Mouse (Mus musculus): ENCODE data around the gene Gm45140.
A peak's percentile ranks its signal among the peaks of the same experiment; 100 is the strongest.

Gm45140 gene

DNA sequence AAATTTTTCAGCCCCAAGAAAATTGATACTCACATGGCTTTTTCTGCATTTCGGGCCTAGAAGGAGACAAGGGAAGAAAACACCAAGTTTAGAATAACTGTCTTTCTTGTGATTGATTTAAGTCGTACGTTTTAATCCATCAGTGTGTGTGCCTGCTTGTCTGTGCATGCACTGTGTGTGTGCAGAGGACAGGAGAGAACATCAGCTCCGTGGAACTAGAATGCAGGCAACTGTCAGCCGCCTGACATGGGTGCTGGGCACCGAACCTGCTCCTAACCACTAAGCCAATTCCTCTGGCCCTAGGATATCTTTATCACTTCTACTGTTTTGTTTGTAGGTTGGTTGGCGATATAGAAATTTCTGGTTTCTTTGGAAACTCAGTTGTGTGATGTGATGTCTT, at the start of gene Gm45140:
Gene Gm45140, minus strand, starts transcription at position 101 of the 400 bp plus-strand sequence.
- DNase-seq (ENCODE audit: low spot score) = no peak

DNA sequence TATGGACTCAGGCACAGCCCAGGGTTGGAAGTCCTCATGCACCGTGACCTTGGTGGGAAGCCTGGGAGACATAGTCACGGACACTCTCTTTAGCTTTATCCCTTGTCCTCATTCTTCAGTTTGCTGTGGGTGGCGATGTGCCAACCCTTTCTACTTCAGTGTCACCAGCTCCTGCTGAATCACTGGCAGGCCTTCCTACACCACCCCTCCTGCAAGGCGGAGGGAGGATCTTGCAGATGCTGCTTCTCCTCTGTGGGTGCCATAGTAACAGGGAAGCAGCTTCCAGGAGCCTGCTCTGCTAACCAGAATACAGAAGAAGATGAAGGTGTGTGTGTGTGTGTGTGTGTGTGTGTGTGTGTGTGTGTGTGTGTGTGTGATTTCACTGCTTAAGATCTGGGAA, 47.2 kb upstream of the Gm45140 start:
- DNase-seq (ENCODE audit: low spot score) = no peak

DNA sequence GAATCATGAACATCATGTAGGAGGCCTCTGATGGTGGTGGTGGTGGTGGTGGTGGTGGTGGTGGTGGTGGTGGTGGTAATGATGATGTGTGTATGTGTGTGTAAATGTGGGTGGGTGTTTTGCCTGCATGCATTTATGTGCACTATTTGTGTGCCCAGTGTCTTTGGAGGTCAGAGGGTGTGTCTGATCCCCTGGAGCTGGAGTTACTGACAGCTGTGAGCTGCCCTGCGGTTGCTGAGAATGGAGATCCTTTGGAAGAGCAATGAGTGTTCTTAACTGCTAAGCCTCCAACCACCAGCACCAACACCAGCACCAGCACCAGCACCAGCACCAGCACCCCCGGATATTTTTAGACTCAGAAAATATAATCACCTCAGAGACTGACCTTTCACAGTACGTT, 46.6 kb upstream of the Gm45140 start:
- DNase-seq (ENCODE audit: low spot score) = no peak

DNA sequence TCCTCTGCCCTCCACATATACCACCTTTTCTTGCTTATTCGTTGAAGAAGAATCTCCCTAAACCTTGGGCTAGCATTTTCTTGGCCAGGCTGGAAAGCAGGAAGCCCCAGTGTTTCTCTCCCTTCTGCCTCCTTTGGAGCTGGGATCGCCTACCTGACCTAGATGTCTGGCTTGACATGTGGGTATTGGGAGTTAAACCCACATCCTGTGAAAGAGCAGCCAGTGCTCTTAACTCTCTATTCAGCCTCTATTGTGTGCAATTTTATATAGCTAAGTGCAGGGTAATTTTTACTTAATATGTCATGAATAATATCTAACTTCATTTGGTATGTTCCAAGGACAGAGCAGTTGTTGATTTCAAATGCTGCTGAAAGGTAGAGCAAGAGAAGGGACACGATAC, 44.0 kb upstream of the Gm45140 start:
- no peak for DNase-seq (ENCODE audit: low spot score)

DNA sequence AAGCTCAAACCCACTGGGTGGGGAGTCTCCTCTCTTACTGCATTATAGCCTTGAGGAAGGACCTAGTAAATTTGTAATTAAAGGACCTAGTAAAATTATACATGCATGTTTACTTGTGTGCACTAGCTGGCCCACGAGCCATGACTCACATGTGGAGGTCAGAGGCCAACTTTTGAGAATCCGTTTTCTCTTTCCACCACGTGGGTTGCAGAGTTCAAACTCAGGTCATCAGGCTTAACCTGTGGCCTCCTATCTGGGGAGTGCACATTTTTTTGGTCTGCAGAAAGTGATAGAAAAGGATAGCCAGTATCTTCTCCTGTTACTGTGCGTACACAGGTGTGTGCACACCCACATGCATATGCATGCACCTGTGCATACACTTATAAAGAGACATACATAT, 43.4 kb upstream of the Gm45140 start:
- DNase-seq (ENCODE audit: low spot score) = no peak

DNA sequence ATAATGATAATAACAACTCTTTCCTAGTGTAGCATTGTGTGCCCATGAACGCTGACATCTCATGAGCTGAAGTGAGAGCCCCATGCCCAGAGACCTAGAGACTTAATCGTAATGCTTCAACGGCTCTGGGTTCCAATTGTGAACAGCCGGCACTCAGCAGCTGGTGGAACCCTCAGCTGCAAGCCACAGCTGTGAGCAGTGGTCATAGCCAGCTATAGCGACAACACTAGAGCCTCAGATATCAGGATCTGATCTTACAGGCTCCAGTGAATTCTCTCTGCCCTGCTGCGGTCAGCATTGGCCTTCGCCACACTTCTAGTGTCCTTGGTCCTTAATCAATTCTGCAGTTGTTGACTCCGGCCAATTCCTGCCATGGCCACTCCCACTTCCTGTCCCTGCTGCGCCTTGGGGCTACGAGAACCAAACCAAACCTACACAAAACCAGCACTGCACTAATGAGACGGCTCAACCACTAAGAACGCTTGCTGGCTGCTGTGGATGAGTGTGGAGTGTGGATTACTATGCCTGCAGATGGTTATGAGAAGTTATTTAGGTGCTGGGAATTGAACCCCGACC, 40.6 kb upstream of the Gm45140 start:
- DNase-seq (ENCODE audit: low spot score) = no peak

DNA sequence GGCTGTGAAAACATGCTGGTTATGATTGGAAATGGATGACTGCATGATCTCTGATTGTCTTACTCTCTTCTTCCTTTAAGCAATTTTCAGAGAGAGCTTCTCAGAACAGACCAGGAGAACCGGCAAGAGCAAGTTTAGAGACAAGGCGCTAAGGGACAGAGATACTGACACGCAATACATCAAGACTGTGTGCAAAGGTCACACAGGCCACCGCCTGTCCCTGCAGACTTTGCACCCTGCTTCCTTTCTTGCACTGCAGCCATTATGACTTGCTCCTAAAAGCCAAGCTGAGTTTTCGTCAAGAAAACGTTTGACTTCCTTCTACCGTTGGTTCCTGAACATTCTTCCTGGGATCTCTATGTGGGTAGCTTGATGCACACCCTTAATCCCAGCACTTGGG, 40.0 kb upstream of the Gm45140 start:
- no peak for DNase-seq (ENCODE audit: low spot score)

DNA sequence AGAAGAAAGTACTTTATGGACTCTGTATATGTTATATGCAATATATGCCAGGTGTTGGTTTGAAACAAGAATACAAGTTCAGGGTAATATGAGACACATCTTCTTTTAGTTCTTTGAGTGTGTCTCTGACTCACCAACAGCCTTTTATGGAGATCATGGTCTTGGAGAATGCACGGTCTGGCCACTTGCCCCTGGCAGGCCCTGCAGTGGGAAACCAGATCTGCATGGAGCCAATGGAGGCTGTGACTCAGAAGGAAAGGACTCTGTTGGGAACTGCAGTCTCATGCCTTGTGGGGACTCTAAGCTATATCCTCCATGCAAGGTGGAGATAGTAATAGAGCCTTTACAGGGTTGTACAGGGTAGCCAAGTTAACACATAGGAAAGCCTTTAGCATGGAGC, 39.5 kb upstream of the Gm45140 start:
- DNase-seq (ENCODE audit: low spot score) = peak; percentile 62

DNA sequence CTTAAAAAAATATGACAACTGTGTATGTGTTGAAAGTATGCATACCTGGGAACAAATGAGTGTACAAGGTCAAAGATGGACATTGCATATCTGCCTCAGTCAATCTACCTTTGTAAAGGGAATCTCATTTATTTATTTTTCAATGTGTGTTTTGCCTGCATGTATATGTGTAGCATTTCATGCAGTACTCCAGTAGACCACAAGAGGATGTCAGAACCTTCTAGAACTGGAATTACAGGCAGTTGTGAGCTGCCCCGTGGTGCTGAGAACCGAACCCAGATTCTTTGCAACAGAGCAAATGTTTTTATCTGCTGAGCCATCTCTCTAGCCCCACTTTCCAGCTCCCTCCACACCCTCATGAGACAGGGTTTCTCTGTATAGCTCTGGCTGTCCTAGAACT, 38.4 kb upstream of the Gm45140 start:
- DNase-seq (ENCODE audit: low spot score) = no peak

DNA sequence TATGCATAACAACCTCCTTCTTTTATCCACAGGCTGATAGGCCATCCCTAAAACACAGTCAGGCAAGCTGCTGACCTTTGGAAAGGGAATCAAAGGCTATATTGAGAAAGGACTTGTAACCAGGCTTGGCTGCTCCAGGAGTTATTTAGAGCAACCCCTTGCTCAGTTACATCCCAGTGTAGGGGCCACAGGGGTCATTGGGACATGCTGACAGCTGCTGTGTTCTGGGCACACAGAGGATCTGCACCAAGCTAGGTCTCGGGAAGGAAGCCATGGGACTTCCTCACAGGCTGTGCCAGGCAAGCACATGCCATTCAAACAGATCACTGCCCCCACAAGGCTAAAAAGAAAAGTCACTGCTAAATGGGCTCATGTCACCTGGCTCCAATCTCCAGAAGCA, 37.5 kb upstream of the Gm45140 start:
- no peak for DNase-seq (ENCODE audit: low spot score)

DNA sequence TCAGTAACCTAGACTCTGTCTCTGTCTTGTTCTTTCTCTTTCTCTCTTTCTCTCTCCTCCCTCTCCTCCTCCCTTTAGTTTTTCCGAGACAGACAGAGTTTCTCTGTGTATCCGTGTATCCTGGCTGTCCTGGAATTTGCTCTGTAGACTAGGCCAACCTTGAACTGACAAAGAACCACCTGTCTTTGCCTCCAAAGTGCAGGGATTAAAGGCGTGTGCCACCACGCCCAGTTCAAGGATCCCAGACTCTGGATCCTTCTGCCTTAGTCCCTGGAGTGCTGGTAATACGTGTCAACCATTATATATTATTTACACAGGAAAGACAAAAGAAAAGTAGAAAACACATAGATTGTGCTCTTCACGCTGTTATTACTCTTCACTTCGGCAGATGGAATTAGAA, 35.6 kb upstream of the Gm45140 start:
- no peak for DNase-seq (ENCODE audit: low spot score)

DNA sequence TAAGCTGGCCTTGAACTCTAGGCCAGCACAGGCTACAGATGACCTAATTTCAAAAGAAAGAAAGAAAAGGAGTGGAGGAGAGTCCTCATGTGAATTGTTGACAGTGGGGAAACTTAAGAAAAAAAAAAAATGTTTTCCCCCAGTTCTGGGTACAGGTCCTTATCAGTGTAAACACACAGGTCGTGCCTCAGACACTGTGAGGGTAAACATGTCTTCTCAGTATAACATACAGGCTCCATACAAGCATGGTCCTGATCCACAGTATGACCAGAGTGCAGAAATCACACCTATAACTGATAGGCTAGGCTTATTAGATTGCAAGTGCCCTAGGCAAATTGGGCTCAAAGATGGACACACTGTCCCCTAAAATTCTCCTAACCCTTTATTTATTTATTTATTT, 34.8 kb upstream of the Gm45140 start:
- DNase-seq (ENCODE audit: low spot score) = no peak

DNA sequence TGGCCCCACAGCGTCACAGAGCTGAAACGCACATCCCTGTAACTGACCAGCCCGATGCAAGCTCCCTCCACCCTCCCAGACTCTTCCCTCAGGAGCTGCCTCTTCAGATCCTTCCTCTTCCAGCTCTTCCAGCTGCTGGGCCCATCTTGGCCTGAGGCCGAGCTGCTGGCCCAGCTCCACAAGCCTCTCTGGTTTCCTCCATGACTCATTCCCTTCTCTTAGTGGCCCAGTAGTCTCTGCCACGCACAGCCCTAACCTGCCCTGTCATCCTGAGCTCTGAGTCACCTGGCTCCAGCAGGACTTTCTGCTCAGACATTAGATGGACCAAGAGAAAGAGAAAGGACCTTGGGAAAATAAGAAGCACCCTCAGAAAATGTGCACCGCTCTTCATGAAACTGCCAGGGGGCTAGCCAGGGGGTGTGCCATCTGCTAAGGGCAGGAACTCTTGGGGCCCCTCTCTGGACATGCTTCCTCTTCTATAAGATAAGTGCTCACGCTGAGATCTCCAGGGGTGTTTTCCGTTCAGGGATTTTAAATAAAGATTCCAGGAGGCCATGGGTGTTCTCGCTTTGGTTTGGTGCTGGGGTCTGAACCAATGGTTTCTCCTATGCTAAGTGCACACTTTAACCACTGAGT, 33.4 kb upstream of the Gm45140 start:
- DNase-seq (ENCODE audit: low spot score) = peak; percentile 91

DNA sequence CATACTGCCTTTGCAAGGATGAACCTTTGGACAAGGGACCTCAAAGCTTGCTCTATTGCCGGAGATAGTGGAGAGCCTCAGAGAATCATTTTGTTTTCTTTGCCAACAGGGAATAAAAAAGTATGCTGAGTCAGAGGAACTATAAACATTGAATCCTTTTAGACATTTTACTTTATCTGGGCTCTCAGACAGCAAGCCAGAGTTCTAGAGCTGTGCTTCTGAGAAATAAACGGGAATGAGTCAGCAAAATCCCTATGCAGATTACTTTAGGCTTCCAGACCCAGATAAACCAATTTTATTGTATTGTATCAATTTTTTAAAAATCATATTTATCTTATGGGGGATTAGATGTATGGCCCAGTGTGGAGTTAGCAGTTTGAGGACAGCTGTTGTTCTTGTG, 31.7 kb upstream of the Gm45140 start:
- DNase-seq (ENCODE audit: low spot score) = no peak

DNA sequence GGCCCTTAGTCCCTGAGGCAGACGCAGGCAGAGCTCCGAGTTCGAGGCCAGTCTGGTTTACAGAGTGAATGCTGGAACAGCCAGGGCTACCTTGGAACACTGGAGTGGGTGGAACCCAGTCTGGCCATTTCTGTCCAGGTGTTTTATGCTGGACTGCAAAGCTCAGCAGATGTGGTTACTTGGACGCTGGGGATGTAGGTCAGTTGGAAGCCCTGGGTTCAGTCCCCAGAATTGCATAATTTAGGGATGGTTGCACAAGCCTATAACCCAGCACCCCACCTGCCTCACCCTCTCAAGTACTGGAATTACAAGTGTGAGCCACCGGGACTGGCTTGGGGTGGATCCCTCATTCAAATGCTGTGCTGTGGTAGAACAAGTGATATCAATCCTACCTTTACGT, 30.6 kb upstream of the Gm45140 start:
- no peak for DNase-seq (ENCODE audit: low spot score)

DNA sequence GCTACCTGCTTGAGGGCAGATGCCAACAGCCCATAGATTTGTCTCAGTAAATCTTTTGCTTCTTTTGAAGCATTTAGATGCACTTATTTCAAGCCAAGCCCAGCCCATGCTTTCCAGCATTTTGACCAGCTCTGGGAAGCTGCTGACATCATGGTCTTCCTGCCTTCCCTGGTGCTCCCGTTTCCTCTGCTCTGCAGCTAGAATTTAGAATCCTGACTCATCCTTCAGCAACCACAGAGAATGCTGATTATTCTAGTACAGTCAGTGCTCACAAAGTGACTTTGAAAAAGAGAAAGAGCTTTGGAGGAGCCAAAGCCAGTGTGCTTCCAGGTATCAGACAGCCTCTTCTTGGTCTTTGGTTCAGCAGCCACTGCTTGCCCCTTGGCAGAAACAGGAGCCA, 21.5 kb upstream of the Gm45140 start:
- no peak for DNase-seq (ENCODE audit: low spot score)

DNA sequence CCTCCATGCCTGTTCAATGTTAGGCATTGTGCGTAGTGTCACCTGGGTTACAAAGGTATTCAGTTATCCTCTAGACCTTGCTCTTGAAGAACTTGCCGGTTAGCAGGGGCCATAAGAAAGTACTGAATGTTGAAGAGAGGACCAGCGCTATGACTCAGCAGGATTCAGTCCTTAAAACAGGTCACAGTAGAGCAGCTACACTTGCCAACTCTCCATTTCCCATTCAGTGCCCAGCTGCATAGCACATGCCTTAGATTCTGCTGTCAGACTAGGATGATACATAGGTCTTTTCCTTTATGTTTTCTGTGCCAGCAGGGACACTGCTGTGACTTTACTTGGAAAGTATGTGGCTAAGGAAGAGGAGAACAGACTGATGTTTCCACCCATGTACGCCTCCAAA, 17.9 kb upstream of the Gm45140 start:
- no peak for DNase-seq (ENCODE audit: low spot score)

DNA sequence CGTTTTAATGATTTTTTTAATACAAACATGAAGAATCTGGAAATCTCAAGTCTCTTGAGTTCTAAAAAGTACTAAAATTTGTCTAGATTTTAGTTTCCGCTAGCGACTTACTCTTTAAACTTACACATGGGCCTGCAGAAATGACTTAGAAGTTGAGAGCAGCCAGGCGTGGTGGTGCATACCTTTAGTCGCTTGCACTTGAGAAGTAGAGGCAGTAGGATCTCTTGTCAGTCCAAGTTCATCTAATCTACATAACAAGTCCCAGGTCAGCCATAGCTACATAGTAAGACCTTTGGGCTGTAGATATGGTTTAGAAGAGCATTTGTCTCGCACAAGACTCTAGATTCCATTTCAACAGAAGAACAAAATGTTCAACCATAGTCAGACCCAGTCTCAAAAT, 16.3 kb upstream of the Gm45140 start:
- no peak for DNase-seq (ENCODE audit: low spot score)

DNA sequence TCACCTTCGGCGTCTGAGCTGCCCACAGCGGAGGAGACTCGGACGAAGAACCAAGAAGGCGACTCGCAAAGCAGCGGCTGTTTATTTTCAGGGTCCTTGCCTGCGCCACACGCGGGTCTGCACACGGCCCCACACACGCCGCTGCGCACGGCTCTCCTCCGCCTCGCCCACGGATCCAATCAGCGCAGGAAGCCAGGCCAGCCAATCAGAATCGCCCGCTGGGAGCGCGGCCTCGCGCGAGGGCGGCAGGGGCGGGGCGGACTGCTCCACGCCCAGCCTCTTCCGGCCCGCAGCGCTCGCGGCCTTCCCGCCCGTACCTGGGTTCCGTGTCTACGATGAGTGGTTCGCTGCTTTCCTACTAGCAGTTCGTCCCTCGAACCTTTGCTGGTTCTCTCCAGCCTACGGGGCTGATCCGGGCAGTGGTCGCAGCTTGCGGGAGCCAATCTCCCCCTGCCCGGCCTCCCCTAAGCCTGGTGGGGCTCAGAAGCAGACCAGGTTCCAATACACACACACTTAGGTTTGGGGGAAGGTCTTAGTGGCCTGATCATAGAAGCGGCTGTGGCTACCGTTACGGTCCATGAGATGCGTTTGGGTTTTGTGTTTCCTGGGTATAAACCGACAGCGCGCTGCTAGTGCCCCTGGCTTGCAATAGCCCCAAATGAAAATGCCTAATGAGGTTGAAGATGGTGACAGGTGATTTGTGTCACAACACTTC, 15.5 kb upstream of the Gm45140 start, which contains the start of gene Cnbp:
Gene Cnbp, minus strand, starts transcription at position 207 of the 715 bp plus-strand sequence.
- peak; percentile 97 for DNase-seq (ENCODE audit: low spot score)

DNA sequence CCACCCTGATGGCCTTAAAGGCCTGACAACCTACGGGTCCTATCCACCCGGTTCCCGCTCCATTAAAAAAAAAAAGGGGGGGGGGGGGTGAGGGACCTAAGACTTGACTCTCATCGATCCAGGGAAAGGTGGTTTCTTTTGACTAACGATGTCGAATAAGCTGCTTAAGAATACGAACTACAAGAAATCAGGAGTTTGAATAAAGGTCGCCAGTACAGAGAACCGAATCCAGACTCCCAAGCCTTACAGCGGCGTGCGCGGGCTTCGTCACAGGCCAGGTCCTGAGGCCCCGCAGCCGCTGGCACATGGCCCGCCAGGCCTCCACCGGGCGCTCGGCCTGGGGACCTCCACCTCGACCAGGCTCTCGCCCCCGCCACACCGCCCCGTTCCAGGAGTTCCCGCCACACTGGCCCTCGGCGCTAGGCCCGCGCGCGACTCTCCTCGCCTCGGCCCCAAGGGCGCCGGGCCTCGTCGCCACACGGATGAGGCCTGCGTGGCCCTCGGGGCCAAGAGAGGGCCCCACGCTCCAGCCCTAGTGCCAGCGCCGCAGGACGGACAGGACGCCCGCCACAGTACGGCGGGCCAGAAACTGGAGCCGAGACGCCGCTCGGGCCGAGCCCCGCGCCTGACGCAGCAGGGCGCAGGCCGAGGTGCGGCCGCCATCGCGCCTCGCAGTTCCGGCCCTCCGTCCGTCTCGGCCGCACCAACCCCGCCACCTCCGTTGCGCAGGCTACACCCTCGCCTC, 14.7 kb upstream of the Gm45140 start:
- peak; percentile 51 for DNase-seq (ENCODE audit: low spot score)

DNA sequence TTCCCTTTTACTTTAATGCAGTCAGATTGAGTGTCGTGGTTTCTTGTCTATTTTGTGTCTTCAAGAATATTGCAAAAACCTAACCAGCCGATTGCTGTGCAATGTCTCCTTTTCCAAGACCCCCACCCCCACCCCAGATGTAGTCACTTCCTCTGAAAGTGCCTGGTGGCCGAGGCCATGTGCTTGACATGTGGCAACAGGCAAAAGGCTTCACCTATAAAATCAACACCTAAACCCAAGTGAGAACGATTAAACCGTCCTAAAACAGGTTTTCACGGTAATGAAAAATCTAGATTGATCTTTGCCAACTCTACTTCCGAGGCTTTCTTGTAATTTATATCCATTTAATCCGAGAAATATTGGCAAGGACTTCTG, 14.2 kb upstream of the Gm45140 start:
- DNase-seq (ENCODE audit: low spot score) = no peak

DNA sequence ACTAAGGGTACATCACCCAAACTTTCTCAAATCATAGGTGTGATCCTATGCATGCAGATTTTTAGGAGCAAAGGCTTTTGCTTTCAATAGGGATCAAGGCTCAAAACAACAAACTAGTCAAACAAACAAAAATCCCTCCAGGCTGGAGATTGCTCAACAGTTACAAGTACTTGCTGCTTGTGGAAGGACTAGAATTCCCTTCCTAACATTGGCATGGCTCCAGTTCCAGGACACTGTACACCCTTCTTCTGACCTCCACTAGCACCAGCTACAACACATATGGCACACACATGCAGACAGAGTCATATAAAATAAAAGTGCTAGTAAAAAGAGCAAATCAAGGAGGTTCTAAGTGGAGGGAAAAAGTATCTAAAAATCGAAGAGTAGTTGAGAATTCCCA, 11.2 kb upstream of the Gm45140 start:
- no peak for DNase-seq (ENCODE audit: low spot score)
